Mouse (Mus musculus): Measurements from ENCODE around the gene Pank4.

- TF ChIP-seq CTCF (IDR thresholded peaks at IDR 0.05; ENCODE audit: low read depth) (peak; percentile 82), EP300 (IDR thresholded peaks at IDR 0.05; ENCODE audit: low read depth) (0 out of 2 replicates have a peak, but pooled peaks have one; percentile 4)
Measured at GRCm38 (mm10) chr4:154981530-154981929, 17.6 kb downstream of the Pank4 start.
